Mouse (Mus musculus) ovary, postnatal 36 days (tissue): ENCODE measurements at regions not wholly inside any gene's neighbourhood (a gene's known extent, or its start where the extent isn't known, plus 50 kb on each side); places are given as distances from the start of the nearest gene placed in this dataset.

Source experiments
- DNase-seq: peaks from one replicate; pipeline ENCODE4 v3.0.0; 2022; ENCODE audit warnings: low spot score, mixed read lengths

DNA sequence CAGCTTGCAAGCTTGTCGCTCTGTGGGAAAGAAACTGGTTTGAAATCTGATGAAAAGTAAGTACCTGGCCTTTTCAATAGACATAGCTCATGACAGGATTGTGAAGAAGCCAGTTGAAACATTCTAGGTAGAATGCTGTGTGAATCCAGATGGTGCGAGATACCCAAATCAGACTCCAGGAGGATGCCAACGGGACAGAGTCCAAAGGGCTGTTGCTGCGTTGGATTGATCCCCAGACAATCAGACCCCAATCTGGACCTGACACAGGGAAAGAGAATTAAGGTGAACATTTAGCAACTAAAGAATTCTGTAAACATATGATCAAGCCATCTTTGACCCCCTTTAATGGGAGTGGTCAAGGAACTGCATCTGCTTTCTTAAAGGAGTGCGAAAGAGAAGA is 296.6 kb upstream of the Gm15217 start:
- no peak for DNase-seq

DNA sequence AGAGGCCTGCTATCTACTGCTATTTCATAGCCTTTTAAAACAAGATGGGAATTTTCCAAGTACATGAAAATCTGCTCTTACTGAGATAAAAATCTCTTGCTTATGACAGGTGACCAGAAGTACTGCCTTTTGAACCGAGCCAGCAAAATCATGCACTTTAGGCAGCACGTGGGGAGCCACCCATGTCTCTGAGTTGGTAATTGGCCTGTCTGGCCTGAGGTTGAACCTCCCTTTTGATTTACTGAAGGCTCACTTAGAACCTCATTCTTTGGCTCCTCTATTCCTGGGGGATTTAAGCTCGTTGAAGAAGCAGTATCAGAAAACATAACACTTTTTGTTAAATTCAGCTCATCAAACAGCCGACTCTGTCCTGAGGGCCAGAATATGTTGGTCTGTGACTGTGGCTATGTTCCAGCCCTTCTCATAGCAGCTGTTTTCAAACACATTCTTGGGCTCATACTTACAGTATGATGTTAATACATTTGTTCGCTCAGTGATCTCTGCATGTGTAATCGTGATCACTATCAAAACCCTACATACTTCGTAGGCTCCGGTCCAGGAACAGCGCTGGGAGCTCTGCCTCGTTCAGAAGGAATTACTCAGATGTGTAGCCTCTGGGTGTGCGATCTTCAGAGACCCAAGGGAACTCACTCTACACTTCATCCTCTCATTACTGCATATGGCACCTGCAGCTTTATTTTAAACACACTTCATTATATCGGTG is 290.1 kb upstream of the Gm15217 start:
- no peak for DNase-seq

GRCm38 (mm10) chr14:46115950-46116349 is 263.3 kb upstream of the Gm15217 start:
- no peak for DNase-seq

- no peak for DNase-seq
These were observed 252.7 kb upstream of the Gm15217 start for GRCm38 (mm10) chr14:46126541-46126940.

- no peak for DNase-seq
These were observed 249.5 kb upstream of the Gm15217 start for GRCm38 (mm10) chr14:46129762-46130161.

- no peak for DNase-seq
These were observed 235.0 kb upstream of the Gm15217 start for GRCm38 (mm10) chr14:46144175-46144574.

GRCm38 (mm10) chr14:46144707-46145106 is 234.5 kb upstream of the Gm15217 start:
- no peak for DNase-seq

GRCm38 (mm10) chr14:46145584-46145983 is 233.6 kb upstream of the Gm15217 start:
- no peak for DNase-seq

GRCm38 (mm10) chr14:46149073-46149661 is 230.0 kb upstream of the Gm15217 start:
- DNase-seq = no peak

DNA sequence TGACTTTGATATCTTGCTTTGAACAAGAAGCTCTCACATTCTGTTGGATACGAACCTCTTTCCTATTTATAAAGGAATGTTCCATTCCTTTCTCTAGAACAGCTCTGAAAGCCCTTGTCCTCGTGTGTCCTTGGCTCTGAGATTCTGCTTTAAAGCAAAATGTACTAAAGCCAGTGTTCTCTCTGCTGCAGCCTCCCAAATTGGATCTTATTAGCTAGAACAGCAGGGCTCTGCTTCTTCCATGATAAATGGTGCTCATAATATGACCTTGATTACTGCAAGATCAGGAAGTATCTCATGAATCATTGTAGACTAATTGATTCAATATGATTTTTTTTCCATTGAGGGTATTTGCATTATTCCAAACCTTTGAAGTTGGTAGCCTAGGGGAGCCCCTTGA is 220.5 kb upstream of the Gm15217 start:
- no peak for DNase-seq

GRCm38 (mm10) chr14:46172181-46172874 is 206.9 kb upstream of the Gm15217 start:
- no peak for DNase-seq

- no peak for DNase-seq
These were observed 206.3 kb upstream of the Gm15217 start for GRCm38 (mm10) chr14:46172875-46173324.

GRCm38 (mm10) chr14:46174386-46174785 is 204.8 kb upstream of the Gm15217 start:
- DNase-seq = no peak

DNA sequence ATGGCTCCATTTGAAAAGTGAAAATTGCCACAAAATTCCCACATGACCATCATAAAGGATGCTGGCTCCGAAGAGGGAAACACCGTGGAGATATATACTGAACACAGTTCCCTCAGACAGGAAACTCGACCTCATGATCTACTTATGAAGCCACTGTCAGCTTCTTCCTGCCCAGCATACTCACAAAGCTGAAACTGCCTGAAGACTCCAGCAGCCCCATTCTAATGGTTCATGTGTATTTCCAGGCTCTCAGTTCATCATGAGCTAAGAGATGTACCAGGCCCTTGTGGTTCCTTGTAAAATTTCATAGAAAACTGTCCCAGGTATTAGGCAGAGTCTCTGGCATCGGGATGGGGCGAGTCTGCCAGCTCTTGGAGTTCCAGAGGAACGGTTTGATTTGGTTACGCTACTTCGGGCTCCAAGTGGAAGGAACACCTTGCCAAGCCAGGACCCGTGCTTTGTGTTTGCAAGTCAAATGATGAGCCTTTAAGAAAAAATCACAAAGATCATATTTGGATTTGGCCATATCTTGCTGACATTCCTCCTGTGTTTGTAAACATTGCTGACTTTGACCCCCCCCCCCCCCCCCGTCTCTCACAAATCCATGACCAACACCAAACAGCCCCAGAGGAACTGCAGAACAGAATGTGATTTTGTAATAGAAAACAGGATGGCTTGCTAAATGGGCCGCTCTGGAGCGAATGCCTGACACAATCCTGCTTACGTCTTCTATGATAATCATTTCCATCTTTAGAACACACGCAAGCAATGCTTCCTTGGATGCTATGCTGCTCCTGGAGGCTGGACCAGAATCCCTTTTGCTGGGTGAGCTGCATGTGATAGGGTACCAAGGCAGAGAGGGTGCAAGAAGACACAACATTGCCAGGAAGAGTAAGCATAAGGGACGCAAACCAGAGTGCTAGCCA is 203.7 kb upstream of the Gm15217 start:
- no peak for DNase-seq

GRCm38 (mm10) chr14:46179024-46179423 is 200.2 kb upstream of the Gm15217 start:
- no peak for DNase-seq

GRCm38 (mm10) chr14:46191639-46192399 is 187.4 kb upstream of the Gm15217 start:
- DNase-seq = no peak

- DNase-seq = no peak
These were observed 185.6 kb upstream of the Gm15217 start for GRCm38 (mm10) chr14:46193577-46193976.

- no peak for DNase-seq
These were observed 183.3 kb upstream of the Gm15217 start for GRCm38 (mm10) chr14:46195939-46196338.

DNA sequence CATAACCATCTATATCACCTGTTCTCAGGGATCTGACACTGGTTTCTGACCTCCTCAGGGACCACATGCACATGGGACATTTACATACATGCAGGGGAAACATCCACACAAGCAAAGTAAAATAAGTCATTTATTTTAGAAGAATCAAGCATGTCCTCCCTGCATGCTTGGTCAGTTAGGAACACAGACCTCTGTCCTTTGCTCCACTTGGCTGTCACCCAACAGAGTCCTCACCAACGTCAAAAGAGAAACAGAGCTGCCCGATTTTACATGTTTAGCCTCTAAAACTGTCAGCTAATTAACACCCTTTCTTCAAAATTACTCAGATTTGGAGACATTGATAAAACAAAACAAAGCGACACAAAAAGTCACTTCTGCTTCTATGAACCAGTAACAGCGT is 176.4 kb upstream of the Gm15217 start:
- DNase-seq = no peak

DNA sequence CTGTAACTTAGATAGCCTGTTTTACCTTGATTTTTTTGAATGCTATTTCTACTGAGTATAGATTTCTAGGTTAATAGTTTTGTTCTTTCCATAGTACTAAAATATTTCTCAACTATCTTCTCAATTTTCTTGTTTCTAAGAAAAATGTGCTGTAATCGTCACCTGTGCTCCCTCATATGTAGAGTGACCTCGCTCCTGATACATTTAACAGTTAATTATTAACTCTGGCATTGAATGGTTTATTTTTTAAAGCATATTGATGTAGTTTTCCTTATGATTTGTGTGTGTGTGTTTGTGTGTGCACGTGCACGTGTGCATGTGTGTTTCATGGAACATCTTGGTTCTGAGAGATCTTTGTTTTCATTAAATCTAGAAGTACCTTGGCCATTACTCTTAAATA is 158.7 kb upstream of the Gm15217 start:
- no peak for DNase-seq

DNA sequence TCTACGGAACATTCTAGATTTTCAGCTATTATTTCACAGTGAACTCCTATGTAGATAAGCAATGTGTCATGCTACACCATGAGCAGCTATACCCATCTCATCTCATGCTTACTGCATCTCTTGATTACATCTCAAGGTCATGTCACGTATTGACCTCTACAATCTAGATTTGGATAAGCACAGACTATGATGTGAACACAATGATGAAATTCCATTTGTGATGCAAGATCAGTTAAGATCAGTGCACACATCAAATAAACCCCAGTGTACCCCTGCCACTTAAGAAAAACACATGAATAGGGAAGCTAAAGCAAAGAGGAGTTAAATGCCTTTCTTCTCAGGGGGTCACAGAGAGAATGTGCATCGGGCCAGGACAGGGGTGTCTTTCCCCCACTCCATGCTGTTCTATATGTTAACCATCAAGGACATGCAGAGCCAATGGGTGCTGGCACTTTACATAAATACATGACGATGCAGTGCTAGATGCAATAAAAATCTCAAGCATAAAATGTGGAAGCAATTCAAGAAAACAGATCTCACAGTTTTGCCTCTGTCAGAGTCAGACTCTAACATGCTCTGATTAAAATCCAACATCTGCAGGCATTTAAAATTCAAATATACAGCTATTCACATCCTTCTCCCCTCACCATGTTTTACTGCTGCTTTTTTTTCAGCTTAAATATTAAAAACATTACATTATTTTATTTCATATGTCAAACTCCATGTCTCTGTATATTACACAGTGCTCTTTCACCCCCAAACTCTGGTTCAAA is 157.1 kb upstream of the Gm15217 start:
- no peak for DNase-seq
